25 mouse cellular contexts compared by ENCODE assay signal in the genomic region with DNA sequence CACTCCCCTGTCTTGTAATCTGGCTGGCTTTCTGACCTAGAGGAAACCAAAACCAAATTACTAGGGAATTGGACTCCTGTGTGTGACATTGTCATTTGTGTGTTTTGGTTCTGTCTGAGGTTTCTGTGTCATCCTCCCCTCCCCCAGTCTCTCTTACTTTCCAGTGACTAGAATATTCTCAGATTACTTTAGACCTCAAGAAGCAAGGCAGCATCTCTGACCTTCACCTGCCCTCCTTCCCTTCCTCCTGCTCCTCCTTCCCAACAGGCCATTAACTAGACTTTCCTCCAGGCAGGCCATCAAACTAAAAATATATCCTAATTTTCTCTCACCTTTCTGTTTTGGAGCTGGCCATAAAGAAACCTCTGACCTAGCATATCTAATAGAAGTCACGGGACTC. TPM values are rescaled to one million over a fixed set of nuclear protein-coding genes. Genes with fewer than 3 reads are reported as not detected.
DNase-seq lines count a peak whose midpoint lies in the region; ATAC-seq and TF ChIP-seq lines count a peak whose summit lies in the region.
"Had no signal": no experiment of that assay in that cellular context is flagged by ENCODE, and none has a peak within 500 bp of the region (broad histone marks: within the 10 kb centered on the region; RNA-seq: fewer than 3 reads in every experiment).

No protein-coding gene starts in this region.

- no peak overlapping the region for H3K4me2 ChIP-seq in kidney, embryonic 15.5 days
- no peak overlapping the region for H3K4me2 ChIP-seq in limb, embryonic 12.5 days
- no peak overlapping the region for H3K4me2 ChIP-seq in liver, embryonic 15.5 days
- no peak overlapping the region for H3K4me2 ChIP-seq in liver, postnatal 0 days (ENCODE audit: low read depth, low read length)
- H3K4me2 ChIP-seq: forebrain, embryonic 13.5 days; heart, embryonic 12.5 days; heart, embryonic 15.5 days; hindbrain, embryonic 13.5 days had no signal

- no peak for DNase-seq in kidney, postnatal 4 days
- no peak for DNase-seq in limb, embryonic 10.5 days (ENCODE audit: low spot score)
- no peak for DNase-seq in liver, postnatal 0 days
- DNase-seq in lung, postnatal 14 days, result no peak
- DNase-seq: adrenal gland, postnatal 10 days; cerebellum, adult 18-20 months; cerebellum, adult 9-10 months; cerebellum, postnatal 14 days; gastrocnemius, postnatal 10 days; gastrocnemius, postnatal 36 days; heart, adult 2 months; heart, postnatal 10 days; heart, postnatal 36 days had no signal

- ATAC-seq in kidney, embryonic 15.5 days (replicated peaks; ENCODE audit: low FRiP score), result peak; percentile 37
- ATAC-seq in limb, embryonic 12.5 days (ENCODE audit: insufficient number of reproducible peaks, insufficient read depth, low FRiP score, low TSS enrichment, low read depth), result no peak
- ATAC-seq in liver, embryonic 15.5 days (ENCODE audit: insufficient read depth), result no peak
- ATAC-seq in liver, postnatal 0 days, result no peak
- ATAC-seq: forebrain, embryonic 13.5 days; forebrain, embryonic 16.5 days; Patski had no signal

- no peak overlapping the region for H3K4me3 ChIP-seq in kidney, embryonic 15.5 days (replicated peaks)
- H3K4me3 ChIP-seq in limb, embryonic 12.5 days (replicated peaks), result no peak overlapping the region
- no peak overlapping the region for H3K4me3 ChIP-seq in limb, embryonic 10.5 days
- H3K4me3 ChIP-seq in liver, embryonic 15.5 days (replicated peaks), result no peak overlapping the region
- H3K4me3 ChIP-seq in liver, postnatal 0 days (ENCODE audit: low read depth, low read length), result no peak overlapping the region
- no peak overlapping the region for H3K4me3 ChIP-seq in ES-Bruce4 (ENCODE audit: low read depth, low read length)
- H3K4me3 ChIP-seq: forebrain, embryonic 10.5 days; forebrain, embryonic 13.5 days; heart, adult 2 months; heart, embryonic 12.5 days; heart, embryonic 15.5 days; hindbrain, embryonic 10.5 days; hindbrain, embryonic 13.5 days had no signal

- TF ChIP-seq CTCF in liver, postnatal 0 days (IDR thresholded peaks at IDR 0.05; ENCODE audit: low read depth), result no peak
- TF ChIP-seq CTCF in ES-Bruce4 (IDR thresholded peaks at IDR 0.05; ENCODE audit: low read depth, low read length), result no peak

- peaks cover 34% of the 10 kb centered on the region for H3K4me1 ChIP-seq in kidney, embryonic 15.5 days
- peaks cover 27% of the 10 kb centered on the region for H3K4me1 ChIP-seq in limb, embryonic 12.5 days (replicated peaks)
- peaks cover 22% of the 10 kb centered on the region for H3K4me1 ChIP-seq in limb, embryonic 10.5 days
- peaks cover 75% of the 10 kb centered on the region for H3K4me1 ChIP-seq in liver, embryonic 15.5 days (replicated peaks)
- peaks cover 17% of the 10 kb centered on the region for H3K4me1 ChIP-seq in liver, postnatal 0 days (ENCODE audit: insufficient read depth)
- H3K4me1 ChIP-seq in ES-Bruce4 (ENCODE audit: control insufficient read depth, insufficient read depth, low read length), result peaks cover 9% of the 10 kb centered on the region

- no peak for TF ChIP-seq POLR2A in ES-Bruce4 (IDR thresholded peaks at IDR 0.05; ENCODE audit: insufficient read depth, low read length)

- peaks cover 14% of the 10 kb centered on the region for H3K36me3 ChIP-seq in kidney, embryonic 15.5 days
- peaks cover 12% of the 10 kb centered on the region for H3K36me3 ChIP-seq in limb, embryonic 12.5 days
- peaks cover 7% of the 10 kb centered on the region; the same call in 1 of the 2 replicates for H3K36me3 ChIP-seq in limb, embryonic 10.5 days
- no peaks in the 10 kb centered on the region for H3K36me3 ChIP-seq in liver, embryonic 15.5 days (replicated peaks)
- H3K36me3 ChIP-seq in liver, postnatal 0 days (replicated peaks; ENCODE audit: insufficient read depth, low read length), result no peaks in the 10 kb centered on the region
- no peaks in the 10 kb centered on the region for H3K36me3 ChIP-seq in ES-Bruce4 (ENCODE audit: control insufficient read depth, insufficient read depth, low read length, poor library complexity, severe bottlenecking)
- H3K36me3 ChIP-seq: heart, embryonic 15.5 days had no signal

- 29% methylated on average over 1 of the region's 1 CpGs for WGBS in kidney, embryonic 15.5 days
- 67% methylated on average over 1 of the region's 1 CpGs for WGBS in limb, embryonic 12.5 days
- 60% methylated on average over 1 of the region's 1 CpGs for WGBS in limb, embryonic 10.5 days
- WGBS in liver, embryonic 15.5 days (ENCODE audit: insufficient replicate concordance), result 62% methylated on average over 1 of the region's 1 CpGs
- 68% methylated on average over 1 of the region's 1 CpGs for WGBS in liver, postnatal 0 days (ENCODE audit: insufficient replicate concordance)

- peak overlapping the region; percentile 75 for H3K27ac ChIP-seq in kidney, embryonic 15.5 days
- H3K27ac ChIP-seq in limb, embryonic 12.5 days, result peak overlapping the region; percentile 18; the same call in 1 of the 2 replicates
- H3K27ac ChIP-seq in limb, embryonic 10.5 days, result no peak overlapping the region; the same call in 1 of the 2 replicates
- peak overlapping the region; percentile 86; the same call in 1 of the 2 replicates for H3K27ac ChIP-seq in liver, embryonic 15.5 days (replicated peaks)
- no peak overlapping the region for H3K27ac ChIP-seq in liver, postnatal 0 days (ENCODE audit: low read depth)
- H3K27ac ChIP-seq in ES-Bruce4 (ENCODE audit: insufficient read depth, low read length), result peak overlapping the region; percentile 32
- H3K27ac ChIP-seq: forebrain, embryonic 10.5 days; forebrain, embryonic 13.5 days; heart, adult 2 months; heart, embryonic 15.5 days; hindbrain, embryonic 10.5 days; hindbrain, embryonic 13.5 days had no signal

- H3K27me3 ChIP-seq in kidney, embryonic 15.5 days, result no peaks in the 10 kb centered on the region
- no peaks in the 10 kb centered on the region for H3K27me3 ChIP-seq in limb, embryonic 12.5 days
- H3K27me3 ChIP-seq in limb, embryonic 10.5 days (ENCODE audit: low read depth, poor library complexity, severe bottlenecking), result no peaks in the 10 kb centered on the region
- H3K27me3 ChIP-seq in liver, embryonic 15.5 days, result no peaks in the 10 kb centered on the region
- H3K27me3 ChIP-seq in liver, postnatal 0 days (ENCODE audit: insufficient read depth, low read length), result no peaks in the 10 kb centered on the region
- no peaks in the 10 kb centered on the region for H3K27me3 ChIP-seq in ES-Bruce4 (ENCODE audit: control insufficient read depth, insufficient read depth, low read length, poor library complexity, severe bottlenecking)
- H3K27me3 ChIP-seq: forebrain, embryonic 13.5 days; heart, embryonic 12.5 days; heart, embryonic 15.5 days; hindbrain, embryonic 13.5 days; Patski had no signal

- TF ChIP-seq EP300 in liver, postnatal 0 days (IDR thresholded peaks at IDR 0.05; ENCODE audit: low read depth), result no peak
- no peak for TF ChIP-seq EP300 in ES-Bruce4 (IDR thresholded peaks at IDR 0.05; ENCODE audit: insufficient read depth, low read depth, low read length)

- H3K9ac ChIP-seq in kidney, embryonic 15.5 days, result no peak overlapping the region
- H3K9ac ChIP-seq in limb, embryonic 12.5 days (replicated peaks), result no peak overlapping the region
- H3K9ac ChIP-seq in liver, embryonic 15.5 days, result no peak overlapping the region
- no peak overlapping the region for H3K9ac ChIP-seq in liver, postnatal 0 days (replicated peaks)
- no peak overlapping the region for H3K9ac ChIP-seq in ES-Bruce4 (ENCODE audit: low read depth, poor library complexity, severe bottlenecking)
- H3K9ac ChIP-seq: forebrain, embryonic 13.5 days; heart, embryonic 12.5 days; heart, embryonic 15.5 days; hindbrain, embryonic 13.5 days had no signal

- no peaks in the 10 kb centered on the region for H3K9me3 ChIP-seq in kidney, embryonic 15.5 days (replicated peaks)
- no peaks in the 10 kb centered on the region for H3K9me3 ChIP-seq in limb, embryonic 12.5 days
- H3K9me3 ChIP-seq in limb, embryonic 10.5 days (replicated peaks), result no peaks in the 10 kb centered on the region
- H3K9me3 ChIP-seq in liver, embryonic 15.5 days (replicated peaks), result no peaks in the 10 kb centered on the region
- H3K9me3 ChIP-seq in liver, postnatal 0 days (ENCODE audit: low read length), result no peaks in the 10 kb centered on the region
- H3K9me3 ChIP-seq in ES-Bruce4 (replicated peaks; ENCODE audit: control insufficient read depth, insufficient read depth, low read length, poor library complexity, severe bottlenecking), result no peaks in the 10 kb centered on the region
- H3K9me3 ChIP-seq: forebrain, embryonic 10.5 days; forebrain, embryonic 13.5 days; heart, embryonic 12.5 days; heart, embryonic 15.5 days; hindbrain, embryonic 10.5 days; hindbrain, embryonic 13.5 days had no signal

RNA-seq across cellular contexts. Expression of gene Arl15, which starts 50.9 kb away (rescaled TPM):
- 13.8 and 14.1 TPM in 2 replicates for polyA plus RNA-seq in kidney, embryonic 15.5 days (2015; fragmentation: Nextera tagmentation; extraction: Ambion mirVana)
- polyA plus RNA-seq in limb, embryonic 12.5 days (2016; fragmentation: Nextera tagmentation; extraction: Ambion mirVana), result 17.4 and 17.8 TPM in 2 replicates
- 10.0 and 12.9 TPM in 2 replicates for polyA plus RNA-seq in limb, embryonic 10.5 days (2016; fragmentation: Nextera tagmentation; extraction: Ambion mirVana)
- polyA plus RNA-seq in liver, embryonic 15.5 days (2015; fragmentation: Nextera tagmentation; extraction: Ambion mirVana), result 2.4 and 2.8 TPM in 2 replicates
- 1.5 and 1.6 TPM in 2 replicates for polyA plus RNA-seq in liver, postnatal 0 days (2015; fragmentation: Nextera tagmentation; extraction: Ambion mirVana)
- 53.3 and 57.0 TPM in 2 replicates for polyA plus RNA-seq in ES-Bruce4 (2011; ENCODE audit: insufficient read depth, insufficient read length, low read depth, missing spikeins)

Comparison
In these comparisons a context has a peak if more than half of its experiments do, and no peak if none do; other contexts are left out.
1. H3K27ac ChIP-seq: peak in kidney, embryonic 15.5 days (single experiment), limb, embryonic 12.5 days (single experiment), liver, embryonic 15.5 days (single experiment) and ES-Bruce4 (single experiment); none in limb, embryonic 10.5 days (single experiment) and liver, postnatal 0 days (single experiment).